In genomic region chr17:85899096-85899495, GRCm38 (mm10) we compare ENCODE assay signal across 15 mouse cellular contexts.
"Had no signal": no experiment of that assay in that cellular context is flagged by ENCODE, and none has a peak within 500 bp of the region (broad histone marks: within the 10 kb centered on the region; RNA-seq: fewer than 3 reads in every experiment).

No protein-coding gene starts in this region.

- H3K4me1 ChIP-seq: liver, embryonic 13.5 days; midbrain, embryonic 15.5 days; neural tube, embryonic 12.5 days; stomach, embryonic 15.5 days had no signal

- H3K4me3 ChIP-seq: left cerebral cortex, adult 2 months; liver, embryonic 13.5 days; midbrain, embryonic 15.5 days; neural tube, embryonic 12.5 days; neural tube, embryonic 15.5 days; stomach, embryonic 15.5 days had no signal

- DNase-seq: layer of hippocampus, postnatal 36 days; liver, embryonic 13.5 days; lung, adult 2 months; lung, postnatal 14 days; lung, postnatal 4 days; retina, postnatal 1 day; right cerebral cortex, postnatal 25 days; spleen, adult 18-20 months; thymus, postnatal 36 days had no signal

- H3K27me3 ChIP-seq: liver, embryonic 13.5 days; midbrain, embryonic 15.5 days; neural tube, embryonic 12.5 days; neural tube, embryonic 15.5 days; stomach, embryonic 15.5 days had no signal

- H3K36me3 ChIP-seq: liver, embryonic 13.5 days; midbrain, embryonic 15.5 days; neural tube, embryonic 12.5 days; neural tube, embryonic 15.5 days; stomach, embryonic 15.5 days had no signal

- H3K27ac ChIP-seq: kidney, postnatal 0 days; left cerebral cortex, adult 2 months; liver, embryonic 13.5 days; midbrain, embryonic 15.5 days; neural tube, embryonic 12.5 days; neural tube, embryonic 15.5 days; stomach, embryonic 15.5 days had no signal
